Mouse (Mus musculus): Measurements from ENCODE around the gene Laptm4a.

- TF ChIP-seq GATA1 (IDR thresholded peaks at IDR 0.05; ENCODE audit: low read length) (no peak), TAL1 (IDR thresholded peaks at IDR 0.05; ENCODE audit: low read length) (no peak)
These were observed 44.1 kb upstream of the Laptm4a start for GRCm38 (mm10) chr12:8877413-8877812.
